In the genomic region with DNA sequence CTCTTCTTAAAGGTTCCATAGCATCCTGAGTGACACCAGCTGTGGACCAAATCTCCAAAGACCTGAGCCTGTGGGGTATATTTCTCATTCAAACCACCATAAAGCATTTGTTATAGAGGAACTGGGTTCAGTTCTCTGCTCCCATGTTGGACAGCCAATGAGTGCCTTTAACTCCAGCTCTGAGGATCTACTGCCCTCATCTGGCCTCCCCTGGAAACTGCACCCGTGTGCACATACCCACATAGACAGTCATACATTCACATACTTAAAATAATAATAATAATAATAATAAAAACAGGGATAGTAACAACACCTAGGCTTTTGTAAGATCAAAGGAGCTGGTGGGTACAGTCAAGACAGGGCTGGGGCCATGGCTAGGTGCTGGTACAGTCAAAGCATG, we compare ENCODE assay signal across 18 mouse cellular contexts. TPM values are rescaled to one million over a fixed set of nuclear protein-coding genes. Genes with fewer than 3 reads are reported as not detected.
"Had no signal": no experiment of that assay in that cellular context is flagged by ENCODE, and none has a peak within 500 bp of the region (broad histone marks: within the 10 kb centered on the region; RNA-seq: fewer than 3 reads in every experiment).

No protein-coding gene starts in this region.

- H3K4me3 ChIP-seq: kidney, embryonic 15.5 days; liver, embryonic 13.5 days; megakaryocyte, embryonic 14.5 days; midbrain, embryonic 10.5 days; neural tube, embryonic 12.5 days; neural tube, embryonic 15.5 days had no signal

- H3K27ac ChIP-seq: kidney, embryonic 15.5 days; liver, embryonic 13.5 days; midbrain, embryonic 10.5 days; neural tube, embryonic 12.5 days; neural tube, embryonic 15.5 days; stomach, postnatal 0 days had no signal

- H3K27me3 ChIP-seq: kidney, embryonic 15.5 days; liver, embryonic 13.5 days; megakaryocyte, embryonic 14.5 days; neural tube, embryonic 12.5 days; neural tube, embryonic 15.5 days had no signal

- DNase-seq: kidney, adult 11 months; kidney, adult 8-10 months; kidney, postnatal 10 days; kidney, postnatal 36 days; liver, embryonic 13.5 days; lung, adult 2 months; midbrain, embryonic 14.5 days; right cerebral cortex, adult 18-20 months; right cerebral cortex, postnatal 14 days; right cerebral cortex, postnatal 4 days; thymus, adult 18-20 months had no signal

- H3K4me1 ChIP-seq: kidney, embryonic 15.5 days; liver, embryonic 13.5 days; megakaryocyte, embryonic 14.5 days; midbrain, embryonic 10.5 days; neural tube, embryonic 12.5 days had no signal

- H3K36me3 ChIP-seq: kidney, embryonic 15.5 days; liver, embryonic 13.5 days; midbrain, embryonic 10.5 days; neural tube, embryonic 12.5 days; neural tube, embryonic 15.5 days had no signal

RNA-seq across cellular contexts. Expression of a gene that starts 58.8 kb away (rescaled TPM):
- total RNA-seq: liver, adult 2 months had no signal
- polyA plus RNA-seq: liver, adult 2 months had no signal
